Mouse (Mus musculus): Measurements from ENCODE around the gene Gm17542.
A peak's percentile ranks its signal among the peaks of the same experiment; 100 is the strongest.

DNA sequence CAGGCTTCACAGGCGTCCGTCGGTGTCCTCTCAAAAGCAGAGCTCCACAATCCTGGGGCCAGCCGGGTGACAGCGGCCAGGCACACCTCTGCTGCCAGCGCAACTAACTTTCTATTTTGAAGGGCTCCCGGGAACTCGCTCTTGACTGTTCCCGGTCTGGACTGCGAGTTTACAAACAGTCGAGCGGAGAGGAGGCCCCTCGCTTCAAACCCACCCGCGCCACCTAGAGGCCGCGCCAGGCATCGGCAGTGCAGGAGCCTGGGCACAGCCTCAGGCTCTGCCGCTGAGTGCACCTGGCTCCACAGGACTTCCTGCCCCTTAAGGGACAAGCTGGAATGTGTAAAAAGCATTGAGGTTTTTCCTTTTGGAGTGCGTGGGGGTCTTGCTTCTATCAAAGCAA, 42.5 kb downstream of the Gm17542 start, which contains the start of gene Edar:
- TF ChIP-seq POLR2A (IDR thresholded peaks at IDR 0.05; ENCODE audit: control insufficient read depth in 1 of 2, insufficient read depth in 1 of 2, low read depth in 1 of 2, low read length in 2 of 2, poor library complexity in 1 of 2) (no peak), CTCF (IDR thresholded peaks at IDR 0.05 in 2 of 3, conservative IDR thresholded peaks at IDR 0.05 in 1 of 3; ENCODE audit: control insufficient read depth in 1 of 3, insufficient read depth in 1 of 3, low read depth in 2 of 3, low read length in 3 of 3, poor library complexity in 1 of 3, severe bottlenecking in 1 of 3) (peak in 1 of 3 experiments; percentile 41; a peak in 3 of 6 replicates), GATA1 (IDR thresholded peaks at IDR 0.05; ENCODE audit: low read depth, low read length) (no peak), POLR2AphosphoS2 (IDR thresholded peaks at IDR 0.05; ENCODE audit: low read length) (no peak), MAX (IDR thresholded peaks at IDR 0.05; ENCODE audit: low read length) (no peak), ZC3H11A (IDR thresholded peaks at IDR 0.05; ENCODE audit: low read depth, low read length) (no peak), UBTF (IDR thresholded peaks at IDR 0.05; ENCODE audit: borderline replicate concordance, insufficient read depth, low read depth, low read length) (no peak), MAFK (IDR thresholded peaks at IDR 0.05; ENCODE audit: borderline replicate concordance, low read depth, low read length) (no peak)
